Mouse (Mus musculus): ENCODE results near the gene Ypel3. TPM values are rescaled to one million over a fixed set of nuclear protein-coding genes. Genes with fewer than 3 reads are reported as not detected.

The Ypel3 gene
- total RNA-seq, 2 experiments from 2014 or later, result 31.8 to 34.0 TPM

DNA sequence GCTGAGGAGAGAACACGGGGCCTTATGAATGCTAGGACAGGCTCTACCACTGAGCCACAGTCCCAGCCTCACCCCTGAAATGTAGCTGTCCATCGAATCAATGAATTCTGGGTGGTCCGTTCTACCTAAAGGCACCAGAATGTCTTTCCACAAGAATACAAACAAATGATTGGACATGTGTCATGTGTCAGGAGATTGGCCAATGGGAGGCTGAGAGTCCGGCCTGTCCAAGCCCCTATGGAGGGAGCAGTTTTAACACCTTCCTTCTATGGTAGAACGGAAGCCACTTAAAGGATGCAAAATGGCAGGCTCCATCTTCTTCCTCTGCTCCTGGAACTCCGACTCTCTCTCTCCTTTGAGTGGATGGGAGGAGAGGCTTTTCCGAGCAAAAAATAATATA is 40.8 kb downstream of the Ypel3 start:
- no peak for DNase-seq

DNA sequence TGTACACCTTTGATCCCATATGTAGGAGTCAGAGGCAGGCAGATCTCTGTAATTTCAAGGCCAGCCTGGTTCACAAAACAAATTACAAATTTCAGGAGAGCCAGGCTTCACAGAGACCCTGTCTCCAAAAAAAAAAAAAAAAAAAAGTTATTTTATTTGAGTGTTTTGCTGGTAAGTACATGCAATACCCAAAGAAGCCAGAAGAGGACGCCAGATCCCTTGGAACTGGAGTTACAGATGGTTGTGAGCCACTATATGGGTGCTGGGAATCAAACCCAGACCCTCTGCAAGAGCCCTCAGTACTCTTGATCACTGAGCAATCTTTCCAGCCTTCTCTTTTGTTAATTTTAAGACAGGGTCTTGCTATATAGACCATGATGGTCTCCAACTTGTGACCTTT is 42.1 kb downstream of the Ypel3 start:
- DNase-seq, result no peak

DNA sequence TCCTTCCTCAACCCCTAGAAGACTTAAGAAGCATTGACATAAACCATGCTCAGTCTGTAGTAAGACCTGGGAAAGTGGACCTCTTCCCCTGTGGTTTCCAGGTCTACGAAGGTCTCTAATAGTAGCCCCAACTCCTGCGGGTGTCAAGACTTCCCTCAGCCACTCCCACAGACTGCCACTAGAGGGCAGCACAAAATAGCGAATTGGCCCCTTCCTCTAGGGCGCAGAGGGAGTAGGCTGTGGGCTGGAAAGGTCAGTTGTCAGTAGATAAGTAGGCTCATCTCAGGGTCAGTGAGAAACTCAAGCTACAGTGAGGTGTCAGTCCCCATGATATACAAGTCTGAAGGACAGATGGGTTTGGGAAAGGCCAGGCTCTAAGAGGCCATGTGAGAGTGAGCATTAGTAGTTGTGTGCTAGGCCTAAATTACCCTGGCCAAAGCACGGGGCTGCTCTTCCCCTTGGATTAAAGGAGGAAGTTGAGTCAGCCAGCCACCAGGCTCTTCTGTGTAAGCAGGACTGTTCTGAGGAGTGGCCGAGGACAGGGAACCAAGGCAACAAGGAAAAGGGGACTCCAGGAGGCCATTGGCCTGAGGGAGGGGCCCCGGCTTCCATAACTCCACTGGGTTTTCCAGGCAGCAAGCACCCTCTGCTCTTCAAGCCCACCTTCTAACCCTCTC is 45.2 kb downstream of the Ypel3 start:
- DNase-seq, result peak; percentile 87

DNA sequence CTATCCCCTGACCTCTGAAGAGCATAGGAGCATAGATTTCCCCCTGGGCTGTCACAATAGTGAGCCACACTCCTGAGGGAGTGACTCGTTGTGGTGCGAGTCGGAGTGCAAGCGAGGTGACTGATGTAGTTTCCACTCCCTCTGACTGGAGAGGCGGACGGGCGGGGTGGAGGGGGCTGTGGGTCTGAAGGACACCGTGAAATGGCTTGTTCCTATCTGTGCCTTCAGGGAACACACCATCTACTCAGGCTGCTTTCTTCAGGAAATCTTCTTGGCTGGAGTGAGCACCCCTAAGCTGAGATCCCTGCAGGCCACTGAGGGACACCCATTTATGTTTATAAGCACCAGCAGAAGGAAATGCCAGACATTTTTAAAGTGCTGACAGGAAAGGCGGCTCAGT is 46.0 kb downstream of the Ypel3 start:
- DNase-seq, result no peak

- no peak for DNase-seq
Measured at GRCm38 (mm10) chr7:126823202-126823711, 46.5 kb downstream of the Ypel3 start.

GRCm38 (mm10) chr7:126823940-126824339 is 47.2 kb downstream of the Ypel3 start:
- DNase-seq, result no peak

GRCm38 (mm10) chr7:126825403-126825802 is 48.6 kb downstream of the Ypel3 start:
- DNase-seq, result peak; percentile 54

DNA sequence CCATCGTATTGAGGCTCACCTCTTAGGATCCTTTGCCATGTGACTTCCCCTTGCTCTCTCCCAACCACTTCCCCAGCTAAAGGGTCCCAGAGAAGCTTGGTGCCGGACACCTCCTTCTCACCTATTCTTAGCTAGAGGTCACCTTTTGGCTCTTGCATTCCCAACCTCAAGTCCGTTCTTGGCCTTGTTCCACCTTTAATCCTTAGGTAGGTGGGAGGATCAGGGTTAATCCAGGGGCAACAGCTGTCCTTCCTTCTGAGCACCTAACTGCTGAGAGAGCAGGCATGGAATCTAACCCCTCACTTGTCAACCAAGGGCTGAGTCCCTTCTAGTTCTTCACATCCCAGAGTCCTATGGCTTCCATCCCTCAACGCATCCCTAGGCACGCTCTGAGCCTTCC is 49.2 kb downstream of the Ypel3 start:
- no peak for DNase-seq

Other genes with a start within 250 kb of the Ypel3 start
- 100 to 1,000 TPM; 159 to 161 TPM for gene Eif3c, start 210.5 kb upstream of the Ypel3 start, total RNA-seq (2021)
- under 1 TPM; 0.21 to 0.95 TPM for gene Apobr, start 192.0 kb upstream of the Ypel3 start, total RNA-seq (2021)
- 10 to 100 TPM; 13.4 to 14.0 TPM for gene Cln3, start 191.1 kb upstream of the Ypel3 start, total RNA-seq (2021)
- gene Il27, start 182.0 kb upstream of the Ypel3 start, total RNA-seq (2021), result not detected
- gene Nupr1, start 146.1 kb upstream of the Ypel3 start, total RNA-seq (2021), result 1 to 10 TPM; 5.7 to 6.8 TPM
- 10 to 100 TPM; 30.9 to 33.2 TPM for gene Sgf29, start 127.6 kb upstream of the Ypel3 start, total RNA-seq (2021)
- 1 to 10 TPM; 5.5 to 6.6 TPM for gene Sult1a1, start 100.5 kb upstream of the Ypel3 start, total RNA-seq (2021)
- 10 to 100 TPM; 56.8 to 57.3 TPM for gene Bola2, start 81.6 kb upstream of the Ypel3 start, total RNA-seq (2021)
- gene Slx1b, start 81.2 kb upstream of the Ypel3 start, total RNA-seq (2021), result 1 to 10 TPM; 7.2 to 8.1 TPM
- gene Coro1a, start 69.2 kb upstream of the Ypel3 start, total RNA-seq (2021), result 1 to 10 TPM; 8.4 to 9.2 TPM
- 10 to 100 TPM; 80.3 to 90.9 TPM for gene Mapk3, start 17.4 kb upstream of the Ypel3 start, total RNA-seq (2021)
- gene Gdpd3, start 10.6 kb upstream of the Ypel3 start, total RNA-seq (2021), result 1 to 10 TPM; 3.7 to 4.2 TPM
- gene Tbx6, start 4.5 kb downstream of the Ypel3 start, total RNA-seq (2021), result under 1 TPM in 1 of 2 experiments, not detected in 1; 0.26 TPM
- 10 to 100 TPM; 67.6 to 76.6 TPM for gene Ppp4c, start 15.5 kb downstream of the Ypel3 start, total RNA-seq (2021)
- gene Fam57b, start 20.7 kb downstream of the Ypel3 start, total RNA-seq (2021), result 1 to 10 TPM; 7.7 to 9.3 TPM
- not detected for gene 4930451I11Rik, start 54.7 kb downstream of the Ypel3 start, total RNA-seq (2021)
- not detected for gene Doc2a, start 70.5 kb downstream of the Ypel3 start, total RNA-seq (2021)
- 10 to 100 TPM; 22.8 to 26.1 TPM for gene Hirip3, start 85.0 kb downstream of the Ypel3 start, total RNA-seq (2021)
- 10 to 100 TPM; 33.5 to 34.1 TPM for gene Ino80e, start 85.4 kb downstream of the Ypel3 start, total RNA-seq (2021)
- gene Taok2, start 107.7 kb downstream of the Ypel3 start, total RNA-seq (2021), result 10 to 100 TPM; 65.0 to 66.5 TPM
- gene Tmem219, start 146.0 kb downstream of the Ypel3 start, total RNA-seq (2021), result 10 to 100 TPM; 12.9 to 14.7 TPM
- 10 to 100 TPM; 10.4 to 10.7 TPM for gene Kctd13, start 151.9 kb downstream of the Ypel3 start, total RNA-seq (2021)
- gene Asphd1, start 172.6 kb downstream of the Ypel3 start, total RNA-seq (2021), result under 1 TPM in 1 of 2 experiments, not detected in 1; 0.36 TPM
- 10 to 100 TPM; 18.6 to 21.2 TPM for gene Sez6l2, start 173.6 kb downstream of the Ypel3 start, total RNA-seq (2021)
- 10 to 100 TPM; 69.2 to 72.1 TPM for gene Cdipt, start 199.0 kb downstream of the Ypel3 start, total RNA-seq (2021)
- gene Cdiptos, start 199.1 kb downstream of the Ypel3 start, total RNA-seq (2021), result under 1 TPM; 0.24 to 0.29 TPM
- 10 to 100 TPM; 27.2 to 28.4 TPM for gene Mvp, start 237.7 kb downstream of the Ypel3 start, total RNA-seq (2021)
- gene Pagr1b, start 239.5 kb downstream of the Ypel3 start, total RNA-seq (2021), result 1 to 10 TPM; 1.2 to 1.9 TPM
- 10 to 100 TPM; 10.4 to 14.8 TPM for gene Pagr1a, start 240.4 kb downstream of the Ypel3 start, total RNA-seq (2021)
- 10 to 100 TPM; 10.0 to 18.2 TPM for gene Gm42742, start 244.1 kb downstream of the Ypel3 start, total RNA-seq (2021)
- gene Prrt2, start 244.3 kb downstream of the Ypel3 start, total RNA-seq (2021), result 1 to 10 TPM; 1.6 to 2.0 TPM

All from heart, postnatal 4 days (tissue).